Mouse (Mus musculus) ES-E14 (cell line): Measurements from ENCODE around the gene Tbl3. TPM values are rescaled to one million over a fixed set of nuclear protein-coding genes. Genes with fewer than 3 reads are reported as not detected.
A peak's percentile ranks its signal among the peaks of the same experiment; 100 is the strongest.

ENCODE experiments used
- DNase-seq: peaks from one replicate; pipeline ENCODE4 v3.0.0-alpha.2; 2013; ENCODE audit warnings: low read depth, low spot score
- H3K27ac ChIP-seq: 2 replicates; pipeline ENCODE4 v1.5.1; 2012; ENCODE audit warnings: low read depth, mild to moderate bottlenecking, low read length, moderate library complexity, mixed read lengths; ENCODE audit not compliant: poor library complexity, insufficient read depth, severe bottlenecking
- H3K36me3 ChIP-seq: 2 replicates; pipeline ENCODE4 v1.6.1; 2012; ENCODE audit warnings: mild to moderate bottlenecking, low read length, moderate library complexity, mixed read lengths; ENCODE audit not compliant: control insufficient read depth, poor library complexity, insufficient read depth, severe bottlenecking
- H3K4me1 ChIP-seq, 2 experiments: fragments of 150-350 bp in 1 of 2; sonication (generic) in 1 of 2; 2 replicates each; pipeline ENCODE4 v1.6.1; 2012; ENCODE audit warnings: low read length in 2 of 2, mild to moderate bottlenecking in 1 of 2, mixed read lengths in 1 of 2; ENCODE audit not compliant: control insufficient read depth in 2 of 2, insufficient read depth in 2 of 2, poor library complexity in 1 of 2
- H3K4me3 ChIP-seq, 2 experiments: fragments of 150-350 bp in 1 of 2; sonication (generic) in 1 of 2; 2 replicates each; pipeline ENCODE4 v1.5.1; 2012; ENCODE audit warnings: low read length in 2 of 2, low read depth in 1 of 2, mild to moderate bottlenecking in 1 of 2, mixed read lengths in 1 of 2; ENCODE audit not compliant: insufficient read depth in 1 of 2, poor library complexity in 1 of 2, severe bottlenecking in 1 of 2
- H3K9ac ChIP-seq: 2 replicates; pipeline ENCODE4 v1.6.1; 2012; ENCODE audit warnings: low read depth, mild to moderate bottlenecking, low read length, mixed read lengths; ENCODE audit not compliant: poor library complexity, insufficient read depth, severe bottlenecking
- H3K9me3 ChIP-seq: fragments of 150-350 bp; sonication (generic); 2 replicates; pipeline ENCODE4 v1.6.1; 2012; ENCODE audit warnings: low read depth, mild to moderate bottlenecking, low read length; ENCODE audit not compliant: control insufficient read depth, insufficient read depth
- CHD2 ChIP-seq: IDR thresholded peaks from 2 replicates; pipeline ENCODE4 v1.6.1; 2014; ENCODE audit warnings: mild to moderate bottlenecking, low read depth, low read length, inconsistent platforms
- HCFC1 ChIP-seq: IDR thresholded peaks from 2 replicates; pipeline ENCODE4 v1.6.1; 2012; ENCODE audit warnings: low read length, inconsistent platforms, borderline replicate concordance; ENCODE audit not compliant: insufficient read depth
- MAFK ChIP-seq: IDR thresholded peaks from 2 replicates; pipeline ENCODE4 v1.6.1; 2014; ENCODE audit warnings: mild to moderate bottlenecking, low read depth, low read length, inconsistent platforms; ENCODE audit not compliant: insufficient read depth
- ZC3H11A ChIP-seq: IDR thresholded peaks from 2 replicates; pipeline ENCODE4 v1.6.1; 2012; ENCODE audit warnings: low read depth, mild to moderate bottlenecking, inconsistent platforms, low read length, borderline replicate concordance
- ZNF384 ChIP-seq: IDR thresholded peaks from 2 replicates; pipeline ENCODE4 v1.6.1; 2012; ENCODE audit warnings: low read depth, low read length, inconsistent platforms
- in situ Hi-C, 2 experiments: fragments of 600-800 bp; cut with MboI; formaldehyde crosslinking; loops; one replicate each; pipeline ENCODE4 v1.15.1; 2025; ENCODE audit warnings: low sequenced_read_pairs in 2 of 2, inconsistent platforms in 1 of 2; ENCODE audit not compliant: unreplicated experiment in 2 of 2
- total RNA-seq: library from RNA; depleted of rRNA; stranded (reverse); fragments of 300-350 nt; gene quantifications from 2 replicates; pipeline ENCODE4 v1.2.3, GENCODE M21; 2012; rRNA removed

Tbl3 gene
- total RNA-seq, 1 experiment: 108 TPM

DNA sequence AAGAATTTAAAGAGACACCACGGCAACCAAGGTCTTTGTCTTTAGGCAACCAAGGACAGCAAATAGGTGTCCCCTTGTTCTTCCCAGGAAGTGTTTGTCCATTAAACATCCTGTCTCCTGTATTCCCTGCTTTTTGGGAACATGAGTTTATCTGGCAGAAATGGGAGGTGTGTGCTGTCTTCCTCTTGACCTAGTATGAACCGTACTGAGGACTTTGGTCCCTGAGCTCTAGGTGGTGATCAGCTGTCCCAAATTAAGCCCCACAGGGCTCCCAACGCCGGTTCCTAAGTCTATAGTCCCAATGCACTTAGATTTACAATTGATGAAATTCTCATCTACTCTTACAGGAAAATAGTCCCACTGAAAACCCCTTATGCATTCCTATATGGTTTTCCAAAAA, 56.7 kb downstream of the Tbl3 start:
- no peaks in the 10 kb centered on the region for H3K9me3 ChIP-seq
- H3K27ac ChIP-seq: no peak overlapping the region
- TF ChIP-seq ZC3H11A (no peak), HCFC1 (no peak), ZNF384 (no peak), MAFK (no peak), CHD2 (no peak)
- DNase-seq: no peak
- no peak overlapping the region; a peak in 1 of 4 replicates for H3K4me3 ChIP-seq
- H3K9ac ChIP-seq: 0 out of 2 replicates have a peak overlapping the region, but pooled peaks have one; percentile 51
- no peaks in the 10 kb centered on the region for H3K36me3 ChIP-seq
- in situ Hi-C loops: no loop called here
- peaks cover 6 to 16% of the 10 kb centered on the region in 2 experiments; a peak in 3 of 4 replicates for H3K4me1 ChIP-seq

DNA sequence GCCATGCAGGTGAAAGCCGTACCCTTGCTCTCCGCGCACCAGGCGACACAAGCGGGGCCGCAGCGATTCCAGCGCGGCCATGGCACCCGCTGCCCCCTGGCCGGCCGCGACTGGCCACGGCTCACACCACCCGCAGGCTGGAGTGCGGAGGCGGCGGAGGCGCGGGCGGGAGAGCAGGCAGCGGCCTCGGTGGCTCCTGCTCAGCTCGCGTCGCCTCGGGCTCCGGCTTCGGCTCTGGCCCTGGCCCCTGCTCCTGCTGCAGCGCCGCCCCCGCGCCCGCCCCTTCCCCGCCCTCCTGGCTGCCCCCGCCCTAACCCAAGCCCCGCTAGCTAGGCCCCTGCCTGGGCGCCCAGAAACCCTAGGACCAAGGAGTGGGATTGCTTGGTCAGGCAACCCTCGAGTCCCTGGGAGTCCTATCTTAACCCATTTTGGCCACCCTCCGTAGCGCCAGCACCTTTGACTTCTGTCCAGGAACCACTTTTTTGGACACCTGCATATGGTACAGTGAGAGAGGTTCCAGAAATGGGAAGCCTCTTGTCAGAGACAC, 57.3 kb downstream of the Tbl3 start, which contains the start of gene Slc9a3r2:
Slc9a3r2 (minus strand) TSS at position 258 of the 547 bp plus-strand sequence.
- H3K27ac ChIP-seq: no peak within 1 kb of the TSS
- DNase-seq: no peak
- TF ChIP-seq ZC3H11A: no peak
- no peak for TF ChIP-seq CHD2
- no peak for TF ChIP-seq HCFC1
- TF ChIP-seq MAFK: no peak
- TF ChIP-seq ZNF384: no peak
- in situ Hi-C loops: no loop called here
- H3K9ac ChIP-seq: peak within 1 kb of the TSS; percentile 88
- H3K9me3 ChIP-seq: no peaks in the 10 kb centered on the region
- H3K36me3 ChIP-seq: no peaks in the 10 kb centered on the region
- H3K4me1 ChIP-seq: peaks cover 6 to 21% of the 10 kb centered on the region in 2 experiments; a peak in 3 of 4 replicates
- peak within 1 kb of the TSS; percentile 85 to 96 for H3K4me3 ChIP-seq

DNA sequence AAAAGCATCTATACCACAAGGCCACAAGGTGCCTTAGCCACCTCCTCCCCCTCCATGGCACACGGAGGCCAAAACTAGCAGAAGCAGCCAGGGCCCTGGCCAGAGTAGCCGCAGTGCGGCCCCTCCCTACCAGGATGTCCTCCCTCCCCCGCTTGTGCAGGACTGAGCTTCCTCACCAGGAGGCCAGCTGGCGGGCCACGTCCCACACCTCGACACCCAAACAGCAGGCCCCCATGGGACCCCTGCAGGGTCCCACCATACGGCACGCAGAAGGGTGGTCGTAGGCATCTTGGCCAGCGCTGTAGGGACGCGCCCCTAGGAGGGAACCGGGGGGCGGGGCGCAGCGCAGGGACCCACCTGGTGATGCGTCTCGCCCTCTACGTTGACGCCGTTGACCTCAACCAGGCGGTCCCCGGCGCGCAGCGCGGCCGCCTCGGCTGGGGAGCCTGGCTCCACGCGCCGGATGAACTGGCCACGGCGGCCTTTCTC, 57.8 kb downstream of the Tbl3 start:
- Histone ChIP-seq H3K27ac (no peak overlapping the region), H3K4me1 (peaks cover 8 to 27% of the 10 kb centered on the region in 2 experiments; a peak in 3 of 4 replicates), H3K9ac (peak overlapping the region; percentile 88), H3K4me3 (peak overlapping the region; percentile 85 to 96), H3K9me3 (no peaks in the 10 kb centered on the region), H3K36me3 (no peaks in the 10 kb centered on the region)
- no peak for DNase-seq
- no peak for TF ChIP-seq ZNF384
- no peak for TF ChIP-seq MAFK
- no peak for TF ChIP-seq ZC3H11A
- no peak for TF ChIP-seq CHD2
- no peak for TF ChIP-seq HCFC1
- in situ Hi-C loops: no loop called here

DNA sequence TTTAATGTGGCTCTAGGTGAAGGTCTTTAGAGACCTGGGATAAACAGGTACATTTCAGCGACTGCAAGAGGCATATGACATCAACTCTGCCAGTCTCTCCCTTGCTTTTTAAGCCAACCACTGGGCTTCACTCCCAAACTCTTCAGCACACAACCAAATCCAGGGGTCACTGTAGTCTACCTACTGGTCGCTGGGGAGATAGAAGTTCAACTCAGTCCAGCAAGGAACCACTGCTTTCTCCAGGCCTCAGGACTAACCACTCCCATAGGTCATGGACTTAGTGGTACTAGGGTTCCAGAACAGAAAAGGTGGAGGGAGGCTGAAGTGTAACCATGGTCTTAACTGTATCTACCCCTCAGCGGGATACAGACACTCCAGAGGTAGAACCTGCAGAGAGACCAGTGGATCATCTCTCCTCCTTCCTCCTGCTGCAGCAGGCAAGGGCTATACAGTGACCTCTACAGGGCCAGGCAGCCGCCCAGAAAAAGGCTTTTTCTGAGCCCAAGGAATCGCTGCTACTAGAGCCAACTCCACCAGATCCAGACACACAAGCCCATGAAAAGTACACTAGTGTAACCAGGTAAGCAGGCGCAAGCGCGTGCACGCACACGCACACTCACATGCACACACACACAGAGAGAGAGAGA, 58.6 kb downstream of the Tbl3 start:
- H3K9me3 ChIP-seq: no peaks in the 10 kb centered on the region
- no peak for DNase-seq
- in situ Hi-C loops: no loop called here
- TF ChIP-seq ZNF384 (no peak), HCFC1 (no peak), ZC3H11A (no peak), CHD2 (no peak), MAFK (no peak)
- H3K9ac ChIP-seq: no peak overlapping the region
- no peaks in the 10 kb centered on the region for H3K36me3 ChIP-seq
- no peak overlapping the region for H3K27ac ChIP-seq
- H3K4me1 ChIP-seq: peaks cover 10 to 31% of the 10 kb centered on the region in 2 experiments; a peak in 3 of 4 replicates
- H3K4me3 ChIP-seq: no peak overlapping the region

Other genes starting within 250 kb of the Tbl3 start
- 23.4 and 38.2 TPM in 2 replicates for gene E4f1, start 237.3 kb downstream of the Tbl3 start, total RNA-seq
- 12.8 and 16.6 TPM in 2 replicates for gene Pgp, start 237.3 kb downstream of the Tbl3 start, total RNA-seq
- gene Bricd5, start 233.8 kb downstream of the Tbl3 start, total RNA-seq: 1.2 and 1.4 TPM in 2 replicates
- 24.2 and 32.8 TPM in 2 replicates for gene Mlst8, start 228.6 kb downstream of the Tbl3 start, total RNA-seq
- 1.8 and 2.0 TPM in 2 replicates for gene Caskin1, start 219.1 kb downstream of the Tbl3 start, total RNA-seq
- gene Traf7, start 179.7 kb downstream of the Tbl3 start, total RNA-seq: 149 and 228 TPM in 2 replicates
- gene Rab26, start 173.4 kb downstream of the Tbl3 start, total RNA-seq: 2.8 and 7.4 TPM in 2 replicates
- gene Pkd1, start 157.8 kb downstream of the Tbl3 start, total RNA-seq: 27.8 and 35.9 TPM in 2 replicates
- 93.0 and 118 TPM in 2 replicates for gene Tsc2, start 75.0 kb downstream of the Tbl3 start, total RNA-seq
- gene Nthl1, start 75.0 kb downstream of the Tbl3 start, total RNA-seq: 39.4 and 43.0 TPM in 2 replicates
- gene Slc9a3r2, start 57.3 kb downstream of the Tbl3 start, total RNA-seq: 11.4 and 22.7 TPM in 2 replicates
- 3.0 and 6.0 TPM in 2 replicates for gene Npw, start 49.2 kb downstream of the Tbl3 start, total RNA-seq
- gene Zfp598, start 38.0 kb downstream of the Tbl3 start, total RNA-seq: 39.7 and 55.9 TPM in 2 replicates
- 4.1 and 13.1 TPM in 2 replicates for gene Syngr3, start 17.7 kb downstream of the Tbl3 start, total RNA-seq
- 61.8 and 63.4 TPM in 2 replicates for gene Gfer, start 11.5 kb downstream of the Tbl3 start, total RNA-seq
- 2.9 and 7.5 TPM in 2 replicates for gene Noxo1, start 11.4 kb downstream of the Tbl3 start, total RNA-seq
- 0.71 and 0.95 TPM in 2 replicates for gene Rnf151, start 10.4 kb upstream of the Tbl3 start, total RNA-seq
- 3,495 and 3,661 TPM in 2 replicates for gene Rps2, start 10.5 kb upstream of the Tbl3 start, total RNA-seq
- 147 and 191 TPM in 2 replicates for gene Ndufb10, start 16.8 kb upstream of the Tbl3 start, total RNA-seq
- gene Rpl3l, start 20.2 kb upstream of the Tbl3 start, total RNA-seq: 0.16 and 0.67 TPM in 2 replicates
- gene Msrb1, start 29.0 kb upstream of the Tbl3 start, total RNA-seq: 23.5 and 30.2 TPM in 2 replicates
- gene Hs3st6, start 45.3 kb upstream of the Tbl3 start, total RNA-seq: 1.6 and 2.3 TPM in 2 replicates
- gene Meiob, start 96.6 kb upstream of the Tbl3 start, total RNA-seq: 0.13 and 0.42 TPM in 2 replicates
- gene Hagh, start 132.5 kb upstream of the Tbl3 start, total RNA-seq: 37.3 and 40.5 TPM in 2 replicates
- gene Fahd1, start 142.7 kb upstream of the Tbl3 start, total RNA-seq: 9.7 and 9.8 TPM in 2 replicates
- gene Igfals, start 158.3 kb upstream of the Tbl3 start, total RNA-seq: 2.5 and 5.8 TPM in 2 replicates
- gene Nubp2, start 178.7 kb upstream of the Tbl3 start, total RNA-seq: 85.8 and 118 TPM in 2 replicates
- gene Spsb3, start 179.0 kb upstream of the Tbl3 start, total RNA-seq: 34.2 and 37.1 TPM in 2 replicates
- gene Eme2, start 187.4 kb upstream of the Tbl3 start, total RNA-seq: 21.8 and 33.7 TPM in 2 replicates
- 36.1 and 39.6 TPM in 2 replicates for gene Mrps34, start 187.5 kb upstream of the Tbl3 start, total RNA-seq
- 59.4 and 84.1 TPM in 2 replicates for gene Nme3, start 188.8 kb upstream of the Tbl3 start, total RNA-seq
- 55.7 and 63.7 TPM in 2 replicates for gene Mapk8ip3, start 229.3 kb upstream of the Tbl3 start, total RNA-seq